Mouse (Mus musculus): Measurements from ENCODE around the gene Olfr434. TPM values are rescaled to one million over a fixed set of nuclear protein-coding genes. Genes with fewer than 3 reads are reported as not detected.
"Not testable (repeated sequence)": the region's sequence is repeated elsewhere in the genome, so short reads cannot be mapped to it uniquely, and the experiment has no call there.

The Olfr434 gene
- polyA plus RNA-seq (2015; fragmentation: Nextera tagmentation; extraction: Ambion mirVana): not detected in 2 replicates

- not testable (repeated sequence) for H3K9ac ChIP-seq (ENCODE audit: low read depth, low read length); H3K4me1 ChIP-seq (ENCODE audit: control insufficient read depth, insufficient read depth, low read length); H3K9me3 ChIP-seq (replicated peaks; ENCODE audit: control insufficient read depth, low read length, poor library complexity, severe bottlenecking); H3K4me2 ChIP-seq (ENCODE audit: low read length); H3K27ac ChIP-seq (ENCODE audit: low read length); H3K36me3 ChIP-seq (ENCODE audit: control insufficient read depth, insufficient read depth, low read length); H3K4me3 ChIP-seq (ENCODE audit: low read depth, low read length); ATAC-seq; H3K27me3 ChIP-seq (ENCODE audit: control insufficient read depth, insufficient read depth, low read depth, low read length)
Measured at GRCm38 (mm10) chr6:43212873-43213272, at the start of gene Olfr434. Gene Olfr434 (plus strand): TSS chr6:43213021.

DNA sequence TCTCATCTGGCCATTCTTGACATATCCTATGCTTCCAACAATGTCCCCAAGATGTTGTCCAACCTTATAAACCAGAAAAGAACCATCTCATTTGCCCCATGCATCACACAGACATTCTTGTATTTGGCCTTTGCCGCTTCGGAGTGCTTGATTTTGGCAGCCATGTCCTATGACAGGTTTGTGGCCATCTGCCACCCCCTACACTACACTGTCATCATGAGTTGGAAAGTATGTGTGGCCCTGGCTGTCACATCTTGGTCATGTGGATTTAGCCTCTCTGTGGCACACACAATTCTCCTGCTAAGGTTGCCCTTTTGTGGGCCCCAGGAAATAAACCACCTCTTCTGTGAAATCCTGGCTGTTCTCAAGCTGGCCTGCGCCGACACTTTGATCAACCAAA lies 45.6 kb upstream of the Olfr434 start:
- Histone ChIP-seq H3K9ac (ENCODE audit: low read depth, low read length) (no peak overlapping the region), H3K27ac (ENCODE audit: low read length) (no peak overlapping the region), H3K9me3 (replicated peaks; ENCODE audit: control insufficient read depth, low read length, poor library complexity, severe bottlenecking) (no peaks in the 10 kb centered on the region), H3K4me3 (ENCODE audit: low read depth, low read length) (no peak overlapping the region), H3K36me3 (ENCODE audit: control insufficient read depth, insufficient read depth, low read length) (no peaks in the 10 kb centered on the region), H3K4me2 (ENCODE audit: low read length) (no peak overlapping the region), H3K4me1 (ENCODE audit: control insufficient read depth, insufficient read depth, low read length) (no peaks in the 10 kb centered on the region), H3K27me3 (ENCODE audit: control insufficient read depth, insufficient read depth, low read depth, low read length) (no peaks in the 10 kb centered on the region)
- ATAC-seq: no peak
- 91% methylated on average over 4 of the region's 4 CpGs for WGBS

- Histone ChIP-seq H3K9ac (ENCODE audit: low read depth, low read length) (no peak within 1 kb of the TSS), H3K36me3 (ENCODE audit: control insufficient read depth, insufficient read depth, low read length) (no peaks in the 10 kb centered on the region), H3K27ac (ENCODE audit: low read length) (no peak within 1 kb of the TSS), H3K4me3 (ENCODE audit: low read depth, low read length) (no peak within 1 kb of the TSS), H3K4me1 (ENCODE audit: control insufficient read depth, insufficient read depth, low read length) (no peaks in the 10 kb centered on the region), H3K4me2 (ENCODE audit: low read length) (no peak within 1 kb of the TSS), H3K27me3 (ENCODE audit: control insufficient read depth, insufficient read depth, low read depth, low read length) (no peaks in the 10 kb centered on the region), H3K9me3 (replicated peaks; ENCODE audit: control insufficient read depth, low read length, poor library complexity, severe bottlenecking) (no peaks in the 10 kb centered on the region)
- no peak for ATAC-seq
- WGBS: 79% methylated on average over 4 of the region's 4 CpGs
Measured at GRCm38 (mm10) chr6:43171840-43172239, 41.0 kb upstream of the Olfr434 start, which contains the start of gene Olfr13. Gene Olfr13 (plus strand): TSS chr6:43172140.

GRCm38 (mm10) chr6:43178129-43178528 lies 34.7 kb upstream of the Olfr434 start:
- Histone ChIP-seq H3K9me3 (replicated peaks; ENCODE audit: control insufficient read depth, low read length, poor library complexity, severe bottlenecking) (no peaks in the 10 kb centered on the region), H3K4me2 (ENCODE audit: low read length) (no peak overlapping the region), H3K4me3 (ENCODE audit: low read depth, low read length) (no peak overlapping the region), H3K36me3 (ENCODE audit: control insufficient read depth, insufficient read depth, low read length) (no peaks in the 10 kb centered on the region), H3K4me1 (ENCODE audit: control insufficient read depth, insufficient read depth, low read length) (peaks cover 8% of the 10 kb centered on the region), H3K27ac (ENCODE audit: low read length) (peak overlapping the region; percentile 48; the same call in 1 of the 2 replicates), H3K27me3 (ENCODE audit: control insufficient read depth, insufficient read depth, low read depth, low read length) (no peaks in the 10 kb centered on the region), H3K9ac (ENCODE audit: low read depth, low read length) (no peak overlapping the region)
- WGBS: 50% methylated on average over 1 of the region's 1 CpGs
- peak; percentile 50 for ATAC-seq

- WGBS: 35% methylated on average over 6 of the region's 6 CpGs
- Histone ChIP-seq H3K36me3 (ENCODE audit: control insufficient read depth, insufficient read depth, low read length) (no peaks in the 10 kb centered on the region), H3K27me3 (ENCODE audit: control insufficient read depth, insufficient read depth, low read depth, low read length) (no peaks in the 10 kb centered on the region), H3K4me1 (ENCODE audit: control insufficient read depth, insufficient read depth, low read length) (peaks cover 8% of the 10 kb centered on the region), H3K4me3 (ENCODE audit: low read depth, low read length) (no peak overlapping the region), H3K27ac (ENCODE audit: low read length) (peak overlapping the region; percentile 48; the same call in 1 of the 2 replicates), H3K4me2 (ENCODE audit: low read length) (no peak overlapping the region), H3K9ac (ENCODE audit: low read depth, low read length) (no peak overlapping the region), H3K9me3 (replicated peaks; ENCODE audit: control insufficient read depth, low read length, poor library complexity, severe bottlenecking) (no peaks in the 10 kb centered on the region)
- ATAC-seq: peak; percentile 94
Measured at GRCm38 (mm10) chr6:43178584-43179501, 34.0 kb upstream of the Olfr434 start.

- Histone ChIP-seq H3K27ac (ENCODE audit: low read length) (no peak overlapping the region), H3K4me3 (ENCODE audit: low read depth, low read length) (no peak overlapping the region), H3K36me3 (ENCODE audit: control insufficient read depth, insufficient read depth, low read length) (no peaks in the 10 kb centered on the region), H3K27me3 (ENCODE audit: control insufficient read depth, insufficient read depth, low read depth, low read length) (no peaks in the 10 kb centered on the region), H3K4me1 (ENCODE audit: control insufficient read depth, insufficient read depth, low read length) (no peaks in the 10 kb centered on the region), H3K4me2 (ENCODE audit: low read length) (no peak overlapping the region), H3K9me3 (replicated peaks; ENCODE audit: control insufficient read depth, low read length, poor library complexity, severe bottlenecking) (no peaks in the 10 kb centered on the region), H3K9ac (ENCODE audit: low read depth, low read length) (no peak overlapping the region)
- no peak for ATAC-seq
- 86% methylated on average over 3 of the region's 3 CpGs for WGBS
Measured at GRCm38 (mm10) chr6:43190986-43191385, 21.8 kb upstream of the Olfr434 start.

DNA sequence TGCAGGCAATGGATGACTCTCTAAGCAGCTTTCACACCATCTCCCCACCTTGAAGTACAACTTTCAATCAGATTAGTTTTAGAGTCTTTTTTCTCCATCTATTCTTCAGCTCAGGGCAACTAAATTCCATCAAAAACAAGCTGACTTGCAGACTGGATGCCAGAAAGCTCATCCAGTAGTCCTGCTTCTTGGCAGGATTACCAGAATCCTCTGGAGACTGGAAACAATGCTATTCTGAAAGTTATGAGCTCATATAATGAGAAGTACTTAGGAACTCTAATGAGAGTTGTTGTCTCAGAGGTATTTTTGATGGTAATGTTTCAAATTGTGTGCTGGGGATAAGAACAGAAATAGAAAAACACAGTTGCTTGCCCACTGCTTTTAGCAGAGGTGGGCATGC lies 16.0 kb upstream of the Olfr434 start, which contains the start of gene Olfr435:
Gene Olfr435 (plus strand): TSS at position 366 of the 400 bp plus-strand sequence.
- no peaks in the 10 kb centered on the region for H3K36me3 ChIP-seq (ENCODE audit: control insufficient read depth, insufficient read depth, low read length)
- no peaks in the 10 kb centered on the region for H3K4me1 ChIP-seq (ENCODE audit: control insufficient read depth, insufficient read depth, low read length)
- H3K9me3 ChIP-seq (replicated peaks; ENCODE audit: control insufficient read depth, low read length, poor library complexity, severe bottlenecking): no peaks in the 10 kb centered on the region
- no peak within 1 kb of the TSS for H3K4me3 ChIP-seq (ENCODE audit: low read depth, low read length)
- H3K4me2 ChIP-seq (ENCODE audit: low read length): no peak within 1 kb of the TSS
- no peak within 1 kb of the TSS for H3K27ac ChIP-seq (ENCODE audit: low read length)
- no peak for ATAC-seq
- H3K9ac ChIP-seq (ENCODE audit: low read depth, low read length): no peak within 1 kb of the TSS
- no peaks in the 10 kb centered on the region for H3K27me3 ChIP-seq (ENCODE audit: control insufficient read depth, insufficient read depth, low read depth, low read length)

DNA sequence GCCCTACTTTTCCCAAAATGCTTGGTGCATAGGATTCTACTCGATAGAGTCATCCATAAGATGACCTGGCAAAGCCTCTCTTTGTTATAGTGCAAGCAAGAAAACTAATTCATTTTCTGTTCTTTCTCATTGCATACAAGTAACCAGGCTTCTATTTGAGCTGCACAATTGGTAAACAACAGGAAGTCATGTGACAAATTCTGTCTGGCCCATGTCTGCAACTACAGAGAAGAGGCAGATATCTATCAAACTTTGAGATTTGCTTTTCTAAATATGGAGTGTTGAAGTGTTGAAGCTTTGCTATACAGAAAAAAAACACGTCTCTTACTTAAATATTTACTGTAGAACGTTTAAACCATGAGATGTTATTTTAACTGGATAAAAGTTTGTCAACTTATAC lies 14.7 kb upstream of the Olfr434 start:
- Histone ChIP-seq H3K27ac (ENCODE audit: low read length) (no peak overlapping the region), H3K4me3 (ENCODE audit: low read depth, low read length) (no peak overlapping the region), H3K27me3 (ENCODE audit: control insufficient read depth, insufficient read depth, low read depth, low read length) (no peaks in the 10 kb centered on the region), H3K9ac (ENCODE audit: low read depth, low read length) (no peak overlapping the region), H3K9me3 (replicated peaks; ENCODE audit: control insufficient read depth, low read length, poor library complexity, severe bottlenecking) (no peaks in the 10 kb centered on the region), H3K36me3 (ENCODE audit: control insufficient read depth, insufficient read depth, low read length) (no peaks in the 10 kb centered on the region), H3K4me2 (ENCODE audit: low read length) (no peak overlapping the region), H3K4me1 (ENCODE audit: control insufficient read depth, insufficient read depth, low read length) (no peaks in the 10 kb centered on the region)
- 79% methylated on average over 3 of the region's 3 CpGs for WGBS
- no peak for ATAC-seq

- Histone ChIP-seq H3K9me3 (replicated peaks; ENCODE audit: control insufficient read depth, low read length, poor library complexity, severe bottlenecking) (no peaks in the 10 kb centered on the region), H3K36me3 (ENCODE audit: control insufficient read depth, insufficient read depth, low read length) (no peaks in the 10 kb centered on the region), H3K27me3 (ENCODE audit: control insufficient read depth, insufficient read depth, low read depth, low read length) (no peaks in the 10 kb centered on the region), H3K9ac (ENCODE audit: low read depth, low read length) (no peak overlapping the region), H3K4me1 (ENCODE audit: control insufficient read depth, insufficient read depth, low read length) (no peaks in the 10 kb centered on the region), H3K27ac (ENCODE audit: low read length) (no peak overlapping the region), H3K4me2 (ENCODE audit: low read length) (no peak overlapping the region), H3K4me3 (ENCODE audit: low read depth, low read length) (no peak overlapping the region)
- no peak for ATAC-seq
Measured at GRCm38 (mm10) chr6:43202786-43203185, 10.0 kb upstream of the Olfr434 start.

Measured in midbrain, embryonic 16.5 days (tissue).